Mouse (Mus musculus) common myeloid progenitor, adult 5-6 weeks (primary cell): ENCODE data around the gene St3gal2. TPM values are rescaled to one million over a fixed set of nuclear protein-coding genes. Genes with fewer than 3 reads are reported as not detected.
"Not testable (repeated sequence)": the region's sequence is repeated elsewhere in the genome, so short reads cannot be mapped to it uniquely, and the experiment has no call there.

Experiments
- ATAC-seq: replicated peaks from 2 replicates; pipeline ENCODE4 v1.8.0; 2016; ENCODE audit warnings: low read depth, mild to moderate bottlenecking, moderate TSS enrichment, inconsistent platforms; ENCODE audit not compliant: poor library complexity, severe bottlenecking
- total RNA-seq: library from RNA; stranded (forward); fragments of 200-1000, 187-1606 nt; gene quantifications from 2 replicates; pipeline ENCODE4 v1.2.3, GENCODE M21; 2017

St3gal2 gene
- total RNA-seq, 1 experiment from 2014 or later: 12.6 TPM

DNA sequence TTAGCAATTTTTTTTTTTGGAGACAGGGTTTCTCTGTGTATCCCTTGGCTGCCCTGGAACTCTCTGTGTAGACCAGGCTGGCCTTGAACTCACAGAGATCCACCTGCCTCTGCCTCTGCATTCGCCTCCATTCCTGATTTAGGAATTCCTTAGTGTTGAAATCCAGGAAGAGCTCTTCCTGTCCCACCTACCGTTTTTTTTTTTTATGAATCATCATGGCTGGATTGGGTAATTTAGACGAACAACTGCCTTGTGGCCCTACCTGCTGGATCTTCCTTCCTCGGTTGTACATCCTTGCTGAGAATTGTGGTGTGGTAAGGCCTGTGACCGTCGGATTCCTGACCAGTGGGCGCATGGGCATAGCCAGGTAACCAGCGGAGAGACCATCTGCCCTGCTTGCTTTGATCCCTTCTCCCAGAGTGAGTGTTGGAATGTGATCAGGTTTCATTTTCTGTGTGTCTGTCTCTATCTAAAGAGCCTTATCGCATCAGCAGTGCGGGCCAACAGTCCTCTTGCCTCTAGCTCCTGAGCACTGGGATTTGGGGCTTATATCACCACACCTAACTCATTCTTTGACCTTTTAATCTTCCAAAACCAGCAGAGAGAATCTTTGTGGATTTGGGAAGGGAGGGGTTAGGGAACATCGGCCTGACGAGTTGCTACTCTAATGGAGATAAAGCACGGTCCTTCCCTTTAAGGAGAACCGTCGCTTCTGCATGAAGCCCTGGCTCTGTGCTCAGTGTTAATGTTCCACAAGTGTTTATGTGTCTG, 21.1 kb downstream of the St3gal2 start:
- ATAC-seq: no peak

DNA sequence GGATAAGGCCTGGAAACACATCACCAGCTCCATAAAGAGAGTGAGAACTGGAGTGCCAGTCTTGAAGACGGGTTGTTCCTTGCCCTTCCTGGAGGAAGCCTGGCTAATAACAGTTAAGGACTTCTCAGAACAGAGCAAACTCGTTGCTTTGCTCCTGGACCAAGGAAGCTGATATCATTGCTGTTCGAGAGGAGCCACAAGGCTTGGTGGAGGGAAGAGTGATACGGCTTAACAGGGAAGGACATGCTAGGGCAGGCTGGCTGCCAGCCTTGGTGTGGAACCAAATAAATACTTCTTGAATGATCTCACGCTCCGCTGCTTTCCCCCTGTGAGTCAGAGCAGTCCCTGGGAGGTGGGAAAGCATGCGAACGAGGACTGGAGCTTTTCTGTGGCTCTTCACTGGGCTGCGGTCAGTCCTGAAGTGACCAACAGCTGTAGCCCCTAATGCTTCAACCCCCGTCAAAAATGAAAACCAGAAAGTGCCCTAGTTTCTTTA, 21.8 kb downstream of the St3gal2 start:
- ATAC-seq: no peak

DNA sequence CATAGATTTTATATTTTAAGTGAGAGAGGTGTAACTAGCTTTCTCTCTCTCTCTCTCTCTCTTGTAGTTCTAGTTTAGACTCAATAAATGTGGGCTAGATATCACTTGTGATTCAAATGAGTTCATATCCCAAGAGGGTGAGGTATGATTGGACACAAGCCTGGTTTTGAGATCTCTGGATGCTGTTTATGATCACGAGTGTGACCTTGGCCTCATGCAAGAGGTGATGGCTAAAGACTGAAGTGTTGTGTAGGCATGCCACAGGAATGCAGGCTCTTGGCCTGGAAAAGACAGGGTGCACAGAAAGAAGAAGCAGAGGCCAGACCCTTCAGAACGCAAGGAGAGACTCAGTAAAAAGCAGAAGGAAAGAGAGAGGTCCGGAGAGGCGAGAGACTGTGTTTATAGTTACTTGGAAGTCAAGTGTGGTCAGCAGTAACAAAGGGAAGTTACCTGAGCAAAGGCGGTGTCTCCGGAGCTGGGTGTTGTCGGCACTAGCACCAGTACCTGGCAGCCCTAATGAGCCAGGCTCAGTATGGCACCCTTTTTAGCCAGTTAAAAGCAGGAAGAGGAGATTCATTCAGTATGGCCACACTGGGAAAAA, 24.7 kb downstream of the St3gal2 start:
- ATAC-seq: peak; percentile 66

DNA sequence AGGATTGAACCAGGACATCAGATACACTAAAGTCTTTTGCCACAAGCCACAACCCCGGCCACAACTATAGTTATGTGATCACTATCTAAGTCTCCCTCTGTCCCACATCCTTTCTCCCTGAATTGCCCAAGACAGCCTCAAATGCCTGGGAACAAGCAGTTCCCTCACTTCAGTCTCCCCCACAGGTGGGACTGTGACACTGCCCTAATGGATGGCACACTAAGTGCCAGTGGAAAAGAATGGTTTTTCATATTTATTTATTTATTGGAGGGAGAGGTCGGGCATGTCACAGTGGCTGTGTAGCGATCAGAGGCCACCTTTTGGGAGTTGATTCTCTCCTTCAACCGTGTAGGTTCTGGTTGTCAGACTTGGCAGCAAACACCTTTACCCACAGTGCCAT, 26.0 kb downstream of the St3gal2 start:
- ATAC-seq: peak; percentile 24

DNA sequence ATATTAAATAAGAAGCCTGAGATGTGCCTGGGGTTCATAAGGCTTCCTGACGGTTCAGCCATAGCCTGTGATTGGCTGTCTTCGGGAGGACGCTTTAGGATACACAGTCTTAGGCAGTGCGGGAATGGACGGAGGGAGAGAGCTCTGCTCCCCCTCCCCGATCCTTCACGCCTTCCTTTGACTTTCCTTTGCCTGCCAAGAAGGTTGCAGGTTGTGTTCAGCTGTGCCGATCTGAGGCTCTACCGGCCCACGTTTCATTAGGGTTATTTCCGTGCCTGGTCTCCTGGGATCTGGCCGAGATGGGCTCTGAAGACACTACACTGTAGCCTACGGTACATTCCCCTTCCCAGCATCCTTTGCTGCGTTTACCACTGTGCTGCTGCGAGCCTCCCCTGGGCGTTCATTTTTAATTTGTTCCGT, 30.4 kb downstream of the St3gal2 start:
- 0 out of 2 replicates have a peak, but pooled peaks have one; percentile 18 for ATAC-seq

DNA sequence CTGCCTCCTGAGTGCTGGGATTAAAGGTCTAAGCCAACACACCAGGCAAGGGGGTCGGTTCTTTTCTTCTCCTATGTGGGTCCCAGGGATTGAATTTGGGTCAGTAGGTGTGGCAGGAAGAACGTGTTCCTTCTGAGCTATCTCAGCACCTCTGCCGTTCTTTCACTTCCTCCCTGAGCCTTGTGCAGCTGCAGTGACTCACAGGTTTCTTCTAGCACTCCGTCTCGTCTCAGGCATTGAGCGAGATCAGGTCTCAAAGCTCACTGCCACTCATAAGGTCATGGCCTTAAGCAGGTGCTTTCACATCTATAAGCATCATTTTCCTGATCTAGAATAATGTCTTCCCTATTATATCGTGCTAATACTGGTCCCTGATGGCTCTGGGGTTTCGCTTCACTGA, 35.1 kb downstream of the St3gal2 start:
- peak; percentile 67 for ATAC-seq

DNA sequence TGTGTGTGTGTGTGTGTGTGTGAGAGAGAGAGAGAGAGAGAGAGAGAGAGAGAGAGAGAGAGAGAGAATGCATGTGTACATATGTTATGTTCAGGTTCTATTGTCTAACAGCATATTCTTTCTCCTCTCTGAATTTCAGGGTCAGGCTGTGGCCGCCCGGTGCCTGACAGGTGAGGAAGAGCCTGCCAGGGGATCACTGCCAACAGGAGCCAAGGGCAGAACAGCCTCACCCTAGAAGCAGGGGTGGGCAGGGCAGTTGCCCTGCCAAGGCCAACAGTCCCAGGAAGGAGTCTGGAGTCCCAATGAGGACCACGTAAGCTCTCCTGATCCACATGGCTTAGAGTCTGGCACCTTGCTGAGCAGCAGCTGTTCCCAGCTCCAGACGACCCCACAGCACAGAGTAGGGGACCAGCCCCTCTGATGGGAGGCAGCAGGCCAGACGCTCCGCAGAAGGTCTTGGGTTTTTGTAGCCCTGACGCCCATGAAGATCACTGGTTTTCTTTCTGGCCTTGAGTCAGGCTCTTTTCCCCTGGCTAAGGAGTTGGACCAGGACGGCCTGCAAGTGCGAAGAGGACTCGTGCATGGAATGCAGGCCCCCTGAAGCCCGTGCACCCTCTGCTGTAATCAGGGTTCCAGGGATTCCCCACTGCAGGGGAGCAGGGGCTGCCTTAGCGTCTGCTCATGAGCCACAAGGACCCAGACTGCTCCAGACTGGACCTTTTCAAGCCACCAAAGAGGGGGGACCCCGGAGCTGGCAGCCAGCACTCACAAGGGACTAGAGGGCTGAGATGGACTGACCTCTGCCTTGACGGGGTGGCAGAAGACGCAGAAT, 37.1 kb downstream of the St3gal2 start:
- no peak for ATAC-seq

DNA sequence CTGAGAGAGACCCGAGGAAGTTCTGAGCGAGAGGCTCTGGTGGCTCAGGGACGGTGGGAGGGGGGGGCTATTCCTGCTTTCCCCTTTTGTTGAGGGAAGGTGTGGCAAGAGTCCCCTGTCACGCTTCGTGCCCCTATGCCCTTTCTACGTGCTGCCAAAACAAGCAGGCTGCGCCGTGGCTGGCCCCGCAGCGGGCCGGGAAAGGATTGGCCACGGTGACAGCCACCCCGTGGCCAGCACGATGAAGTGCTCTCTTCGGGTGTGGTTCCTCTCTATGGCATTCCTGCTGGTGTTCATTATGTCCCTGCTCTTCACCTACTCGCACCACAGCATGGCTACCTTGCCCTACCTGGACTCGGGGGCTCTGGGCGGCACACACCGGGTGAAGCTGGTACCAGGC, 37.7 kb downstream of the St3gal2 start:
- no peak for ATAC-seq

DNA sequence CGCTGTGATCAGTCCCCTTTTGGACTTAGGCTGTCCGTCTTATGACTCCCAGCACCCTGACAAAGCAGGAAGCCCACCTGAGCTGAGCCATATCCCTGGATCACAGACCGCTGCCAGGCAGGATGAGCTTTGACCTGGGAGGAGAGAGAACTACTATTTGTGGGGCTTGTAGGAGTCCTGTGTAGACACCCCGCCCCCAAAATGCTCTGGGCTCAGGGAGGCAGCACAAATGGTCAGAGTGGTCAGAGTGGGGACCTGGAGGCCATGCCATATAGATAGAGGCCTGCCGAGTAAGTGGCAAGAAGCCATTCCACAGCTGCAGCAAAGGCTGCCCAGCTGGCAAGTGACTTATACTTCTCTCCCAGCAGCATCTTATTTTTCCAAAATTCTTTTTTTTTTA, 38.4 kb downstream of the St3gal2 start:
- no peak for ATAC-seq

DNA sequence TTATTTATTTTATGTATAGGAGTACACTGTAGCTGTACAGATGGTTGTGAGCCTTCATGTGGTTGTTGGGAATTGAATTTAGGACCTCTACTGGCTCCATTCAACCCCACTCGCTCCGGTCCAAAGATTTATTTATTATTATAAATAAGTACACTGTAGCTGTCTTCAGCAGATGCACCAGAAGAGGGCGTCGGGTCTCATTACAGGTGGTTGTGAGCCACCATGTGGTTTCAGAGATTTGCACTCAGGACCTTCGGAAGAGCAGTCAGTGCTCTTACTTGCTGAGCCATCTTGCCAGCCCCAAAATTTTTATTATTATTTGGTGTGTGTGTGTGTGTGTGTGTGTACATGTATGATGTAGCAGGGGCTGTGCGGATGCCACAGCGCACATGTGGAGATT, 38.8 kb downstream of the St3gal2 start:
- ATAC-seq: not testable (repeated sequence)

DNA sequence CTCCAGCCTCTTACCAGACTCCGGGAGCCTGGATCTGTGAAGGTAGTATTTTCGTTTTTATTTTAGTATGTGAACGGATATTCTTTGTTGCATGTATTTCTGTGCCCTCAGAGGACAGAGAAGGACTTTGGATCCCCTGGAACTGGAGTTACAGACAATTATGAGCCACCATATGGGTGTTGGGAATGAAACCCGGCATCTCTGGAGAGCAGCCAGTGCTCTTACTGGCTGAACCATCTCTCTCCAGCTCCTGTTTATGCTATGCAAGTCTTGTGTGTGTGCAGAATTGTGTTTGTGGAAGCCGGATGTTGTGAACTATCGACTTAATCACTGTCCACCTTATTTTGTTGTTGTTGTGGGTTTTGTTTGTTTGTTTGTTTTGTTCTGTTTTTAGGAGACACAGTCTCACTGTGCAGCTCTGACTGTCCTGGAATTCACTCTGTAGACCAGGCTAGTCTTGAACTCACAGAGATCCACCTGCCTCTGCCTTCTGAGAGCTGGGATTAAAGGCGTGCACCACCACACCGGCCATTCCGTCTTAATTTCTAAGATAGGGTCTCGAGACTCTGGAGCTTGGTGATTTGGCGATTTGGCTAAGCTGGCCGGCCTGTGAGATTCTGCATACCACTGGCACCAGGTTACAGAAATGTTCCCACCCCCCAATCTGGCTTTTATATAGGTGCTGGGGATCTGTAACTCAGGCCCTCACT, 39.5 kb downstream of the St3gal2 start:
- no peak for ATAC-seq

DNA sequence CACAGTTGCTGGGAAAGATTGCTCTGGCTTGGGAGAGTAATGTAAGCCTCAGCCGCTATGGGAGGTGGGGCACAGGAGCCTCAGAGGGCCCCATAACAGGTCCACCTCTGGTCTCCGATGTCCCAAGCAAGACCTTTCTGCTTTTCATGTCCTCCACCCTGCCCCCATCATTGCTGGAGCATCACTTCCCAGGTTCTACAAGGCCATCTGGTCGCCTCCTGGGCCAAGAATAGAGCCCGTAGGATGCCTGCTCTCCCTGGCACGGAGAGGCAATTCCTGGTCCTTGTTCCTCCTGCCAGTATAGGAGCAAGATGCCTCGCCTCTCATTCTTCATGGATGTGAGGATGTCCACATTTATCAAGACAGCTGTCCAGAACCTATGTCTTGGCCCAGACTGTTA, 40.2 kb downstream of the St3gal2 start:
- no peak for ATAC-seq

DNA sequence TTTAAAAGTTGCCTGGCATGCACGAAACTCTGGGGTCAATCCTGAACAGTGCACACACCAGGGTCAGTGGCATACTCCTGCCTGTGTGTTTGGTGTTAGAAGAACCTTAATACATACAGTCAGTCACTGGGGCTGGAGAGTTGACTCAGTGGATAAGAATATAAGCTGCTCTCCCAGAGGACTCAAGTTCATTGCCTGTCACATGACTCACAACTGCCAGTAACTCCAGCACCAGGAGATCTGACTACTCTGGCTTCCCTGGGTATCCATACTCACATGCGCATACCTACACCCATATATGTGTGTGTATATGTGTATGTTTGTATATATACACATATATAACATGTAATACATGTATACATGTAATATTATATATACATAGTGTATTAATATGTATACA, 43.3 kb downstream of the St3gal2 start:
- ATAC-seq: no peak

DNA sequence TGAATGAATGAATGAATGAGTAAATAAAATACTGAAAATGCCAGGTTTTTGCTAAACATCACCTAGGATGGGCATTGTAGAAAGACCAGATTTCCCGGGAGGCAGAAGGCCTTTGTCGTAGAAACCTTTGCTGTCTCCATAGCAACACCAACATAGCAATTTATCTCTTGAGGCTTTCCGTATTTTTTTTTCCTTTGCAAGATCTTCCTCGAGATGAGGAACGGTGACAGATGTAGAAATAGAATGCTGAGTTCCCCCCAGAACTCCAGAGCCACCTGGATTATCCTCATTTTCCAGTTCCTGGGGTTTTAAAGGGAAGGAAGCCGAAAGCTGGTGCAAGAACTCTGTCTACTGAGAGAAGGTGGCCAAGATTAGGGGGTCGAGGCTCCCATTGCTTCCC, 44.9 kb downstream of the St3gal2 start:
- no peak for ATAC-seq

DNA sequence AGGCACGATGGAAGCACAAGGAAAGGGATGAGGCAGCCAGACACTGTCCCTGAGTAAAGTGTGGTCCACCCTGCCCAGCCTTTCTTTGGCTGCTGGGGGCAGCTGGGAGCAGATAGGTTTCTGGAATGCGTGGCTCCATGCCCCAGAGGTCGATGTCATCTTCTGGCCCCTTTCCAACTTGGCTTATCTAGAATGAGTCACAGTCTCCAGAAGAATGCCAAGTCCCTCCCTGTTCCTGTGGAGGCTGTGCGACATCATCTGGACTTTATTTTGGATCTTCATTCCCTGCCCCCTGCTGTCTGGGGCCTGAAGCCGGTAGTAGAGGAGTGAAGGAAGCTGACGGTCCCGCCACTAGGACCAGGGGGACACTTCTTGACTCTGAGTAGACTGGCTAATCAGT, 45.9 kb downstream of the St3gal2 start:
- ATAC-seq: no peak; the same call in 1 of the 2 replicates

DNA sequence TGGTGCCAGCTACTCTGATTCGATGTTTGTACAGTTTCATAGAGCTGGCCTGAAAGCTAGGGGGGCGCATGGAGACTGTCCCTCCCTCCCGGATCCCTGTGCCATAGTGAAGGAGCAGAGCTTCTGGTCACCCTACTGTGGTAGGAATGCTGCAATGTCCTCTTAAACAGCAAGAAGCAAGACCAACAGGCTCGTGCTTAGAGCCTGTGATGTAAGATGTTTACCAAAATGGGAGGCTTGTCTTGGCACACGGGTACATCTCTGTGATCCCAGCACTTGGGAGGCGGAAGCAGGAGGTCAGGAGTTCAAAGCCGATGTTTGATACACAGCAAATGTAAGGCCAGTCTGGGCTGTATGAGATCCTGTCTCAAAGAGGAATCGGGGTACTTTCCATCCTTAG, 46.9 kb downstream of the St3gal2 start:
- no peak for ATAC-seq

DNA sequence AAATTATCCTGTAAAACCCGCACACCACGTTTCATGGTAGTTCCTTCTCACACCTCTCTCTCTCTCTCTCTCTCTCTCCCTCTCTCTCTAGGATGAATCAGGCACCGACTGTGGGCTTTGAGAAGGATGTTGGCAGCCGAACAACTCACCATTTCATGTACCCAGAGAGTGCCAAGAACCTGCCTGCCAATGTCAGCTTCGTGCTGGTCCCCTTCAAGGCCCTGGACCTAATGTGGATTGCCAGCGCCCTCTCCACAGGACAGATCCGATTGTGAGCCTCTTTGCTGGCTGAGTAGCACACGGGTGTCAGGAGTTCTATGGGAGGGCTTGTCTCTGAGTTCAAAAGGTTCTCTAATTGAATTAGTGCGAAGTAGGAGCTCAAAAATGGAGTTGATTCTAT, 47.6 kb downstream of the St3gal2 start:
- ATAC-seq: no peak

DNA sequence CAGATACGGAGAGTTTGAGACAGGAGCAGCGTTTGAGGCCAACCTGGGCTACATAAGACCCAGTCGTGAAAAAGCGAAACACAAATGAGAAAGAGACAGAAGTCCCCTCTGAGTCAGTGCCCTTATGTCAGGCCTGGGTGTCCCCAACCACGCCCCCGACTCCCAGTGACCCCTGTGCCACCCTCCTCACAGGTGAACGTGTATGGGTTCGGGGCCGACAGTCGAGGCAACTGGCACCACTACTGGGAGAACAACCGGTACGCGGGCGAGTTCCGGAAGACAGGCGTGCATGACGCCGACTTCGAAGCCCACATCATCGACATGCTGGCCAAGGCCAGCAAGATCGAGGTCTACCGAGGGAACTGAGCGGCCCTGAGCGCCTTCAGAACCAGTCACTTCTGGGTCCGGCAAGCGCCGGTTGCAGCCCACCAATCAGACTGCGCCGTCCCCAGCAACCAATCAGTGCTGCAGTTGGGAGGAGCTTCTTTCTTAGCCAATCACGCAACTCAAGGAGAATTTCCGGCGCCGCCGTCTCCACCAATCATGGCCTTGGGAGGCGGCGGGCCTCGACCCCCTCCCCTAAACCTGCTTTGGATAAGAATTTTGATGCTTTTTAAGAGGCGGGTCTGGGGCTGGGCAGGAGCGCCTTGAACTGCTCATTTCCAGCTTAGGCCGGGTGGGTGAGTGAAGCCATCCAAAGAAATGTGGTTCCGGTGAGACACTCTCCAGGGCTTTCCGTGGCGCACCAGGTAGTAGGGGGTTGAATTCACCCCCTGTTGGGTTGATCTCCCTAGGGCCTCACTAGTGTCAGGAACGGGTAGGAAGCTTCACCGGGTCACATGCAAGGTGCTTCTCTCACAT, 50.4 kb downstream of the St3gal2 start:
- ATAC-seq: peak; percentile 97

DNA sequence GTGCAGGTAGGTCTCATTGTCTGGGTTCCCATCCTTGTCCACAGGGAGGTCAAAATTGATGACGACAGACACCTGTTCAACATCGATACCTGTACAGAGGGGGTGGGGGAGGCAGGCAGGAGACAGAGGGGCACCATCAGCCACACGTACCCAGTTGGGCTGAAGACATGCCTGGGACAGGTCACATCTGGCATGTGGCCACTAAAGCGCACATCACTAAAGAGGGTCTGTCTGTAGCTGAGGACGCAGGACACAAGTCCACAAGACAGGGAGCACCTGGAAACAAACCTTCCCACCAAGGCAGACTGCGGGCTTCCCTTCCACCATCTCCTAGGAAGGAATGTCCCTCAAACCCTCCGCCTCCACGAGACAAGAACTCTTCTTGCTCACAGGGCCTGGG, 56.8 kb downstream of the St3gal2 start:
- ATAC-seq: not testable (repeated sequence)
